Mouse (Mus musculus): Measurements from ENCODE around the gene Nom1. TPM values are rescaled to one million over a fixed set of nuclear protein-coding genes. Genes with fewer than 3 reads are reported as not detected.

Nom1 gene
- polyA plus RNA-seq, 1 experiment from 2014 or later: 29.3 TPM

DNA sequence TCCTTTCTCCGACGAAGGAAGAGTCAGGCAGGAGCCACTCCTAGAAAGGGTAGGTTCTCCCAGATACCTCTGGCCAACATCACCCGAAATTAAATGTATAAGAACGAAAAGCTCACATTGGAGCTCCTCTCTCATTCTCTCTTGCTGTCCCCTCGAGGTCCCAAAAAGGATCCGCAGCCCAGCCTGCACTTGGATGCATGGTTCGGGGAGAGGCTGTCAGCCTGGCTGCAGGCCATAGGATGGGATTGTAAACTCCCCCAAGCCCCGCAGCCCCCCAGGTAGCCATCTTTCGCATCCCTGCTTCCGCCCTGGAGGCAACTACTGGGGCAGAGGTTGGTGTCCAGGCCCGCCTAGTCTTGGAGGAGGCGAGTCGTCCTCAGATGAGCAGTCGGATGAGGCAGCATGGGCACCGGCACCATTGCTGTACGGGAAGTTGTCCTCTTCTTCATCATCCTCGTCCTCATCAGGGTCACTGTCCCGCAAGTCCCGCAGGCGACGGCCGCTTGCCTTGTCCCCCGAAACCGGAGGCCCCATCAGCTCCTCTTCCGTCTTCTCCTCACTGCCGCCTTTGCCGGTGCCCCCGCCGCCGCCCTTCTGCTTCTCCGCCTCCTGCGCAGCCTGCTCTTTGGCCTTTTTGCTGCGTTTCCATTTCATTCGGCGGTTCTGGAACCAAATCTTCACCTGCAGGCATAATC lies 39.2 kb downstream of the Nom1 start:
- H3K9ac ChIP-seq: no peak overlapping the region
- WGBS: under 1% methylated on average over 35 of the region's 35 CpGs
- H3K9me3 ChIP-seq (replicated peaks): no peaks in the 10 kb centered on the region
- H3K36me3 ChIP-seq: no peaks in the 10 kb centered on the region
- H3K4me3 ChIP-seq (replicated peaks): no peak overlapping the region
- peaks cover 15% of the 10 kb centered on the region for H3K4me1 ChIP-seq
- H3K27ac ChIP-seq: no peak overlapping the region
- H3K27me3 ChIP-seq: peaks cover 100% of the 10 kb centered on the region
- no peak for ATAC-seq (replicated peaks; ENCODE audit: low FRiP score)
- no peak overlapping the region for H3K4me2 ChIP-seq

DNA sequence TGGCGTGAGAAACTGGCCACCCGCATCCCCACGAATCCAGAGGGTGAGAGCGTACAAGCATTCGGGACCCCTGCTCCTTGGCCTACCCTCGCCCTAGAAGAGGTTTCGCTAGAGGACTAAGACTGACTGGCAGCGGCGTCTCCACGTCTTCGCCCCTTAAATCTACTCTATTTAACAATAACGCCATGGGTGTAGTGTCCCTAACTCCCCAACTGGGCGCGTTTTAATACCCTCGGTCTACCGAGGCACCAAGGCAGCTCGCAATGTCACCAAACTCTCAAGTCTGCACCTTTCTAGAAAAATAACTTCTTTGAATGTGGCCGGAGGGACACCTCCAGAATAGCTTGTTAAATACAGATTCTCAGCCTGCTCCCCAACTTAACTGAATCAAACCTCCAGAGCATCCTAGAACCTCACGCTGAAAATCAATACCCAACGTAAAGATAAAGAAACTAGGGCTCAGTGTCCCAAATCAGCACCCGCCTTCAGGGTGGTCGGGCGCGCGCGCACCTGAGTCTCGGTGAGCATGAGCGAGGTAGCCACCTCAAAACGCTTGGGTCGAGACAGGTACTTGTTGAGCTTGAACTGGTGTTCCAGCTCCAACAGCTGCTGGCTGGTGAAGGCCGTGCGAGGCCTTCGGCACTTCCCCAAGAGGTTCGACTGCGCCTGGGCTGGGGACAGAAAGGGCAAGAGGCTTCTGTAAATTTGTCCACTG lies 39.9 kb downstream of the Nom1 start:
- no peak overlapping the region for H3K4me3 ChIP-seq (replicated peaks)
- H3K36me3 ChIP-seq: no peaks in the 10 kb centered on the region
- H3K9ac ChIP-seq: no peak overlapping the region
- no peak for ATAC-seq (replicated peaks; ENCODE audit: low FRiP score)
- H3K27ac ChIP-seq: no peak overlapping the region
- H3K4me2 ChIP-seq: no peak overlapping the region
- WGBS: 2% methylated on average over 35 of the region's 35 CpGs
- H3K9me3 ChIP-seq (replicated peaks): no peaks in the 10 kb centered on the region
- peaks cover 100% of the 10 kb centered on the region for H3K27me3 ChIP-seq
- H3K4me1 ChIP-seq: peaks cover 21% of the 10 kb centered on the region

DNA sequence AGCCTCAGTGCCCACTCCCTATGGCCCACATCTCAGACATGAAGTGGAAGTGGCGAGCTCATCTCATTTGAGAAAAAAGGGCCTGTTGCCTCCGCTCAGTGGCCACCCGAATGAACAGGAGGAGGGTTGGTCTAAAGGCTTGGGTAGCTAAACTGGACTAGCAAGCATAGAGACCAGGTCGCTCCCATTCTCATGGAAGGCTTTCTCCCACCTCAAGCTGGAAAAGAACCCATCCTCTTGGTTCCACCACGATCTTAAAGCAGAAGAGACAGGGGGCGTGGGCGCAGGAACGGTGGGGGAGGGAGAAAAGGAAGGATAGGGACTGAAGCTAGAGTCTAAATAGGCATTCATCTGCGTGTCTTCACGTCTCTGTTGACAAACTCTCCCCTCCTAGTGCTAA lies 40.6 kb downstream of the Nom1 start:
- WGBS: 3% methylated on average over 10 of the region's 10 CpGs
- Histone ChIP-seq H3K27ac (no peak overlapping the region), H3K4me1 (peaks cover 23% of the 10 kb centered on the region), H3K9ac (no peak overlapping the region), H3K36me3 (no peaks in the 10 kb centered on the region), H3K4me3 (replicated peaks) (no peak overlapping the region), H3K4me2 (no peak overlapping the region), H3K27me3 (peaks cover 100% of the 10 kb centered on the region), H3K9me3 (replicated peaks) (no peaks in the 10 kb centered on the region)
- ATAC-seq (replicated peaks; ENCODE audit: low FRiP score): no peak

DNA sequence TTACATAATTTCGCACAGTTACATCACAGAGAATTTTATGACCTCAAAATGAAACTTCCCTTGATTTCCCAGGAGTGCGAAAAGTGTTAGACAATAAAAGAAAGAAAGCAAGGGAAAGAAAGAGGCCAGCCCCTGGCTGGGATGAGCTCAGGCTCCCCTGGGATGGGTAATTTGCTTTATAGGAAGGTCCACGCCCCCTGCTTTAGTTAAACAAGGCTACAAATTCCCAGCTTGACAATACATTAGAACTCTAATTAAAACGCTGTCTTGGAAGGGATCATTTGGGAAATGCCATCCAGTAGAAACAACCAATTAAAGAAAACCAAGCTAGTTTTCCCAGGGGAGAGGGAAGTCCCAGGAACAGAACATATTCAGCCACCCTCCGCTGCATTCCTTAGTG lies 41.1 kb downstream of the Nom1 start:
- under 1% methylated on average over 5 of the region's 5 CpGs for WGBS
- Histone ChIP-seq H3K27ac (no peak overlapping the region), H3K4me3 (replicated peaks) (no peak overlapping the region), H3K9me3 (replicated peaks) (no peaks in the 10 kb centered on the region), H3K36me3 (no peaks in the 10 kb centered on the region), H3K4me2 (no peak overlapping the region), H3K27me3 (peaks cover 100% of the 10 kb centered on the region), H3K9ac (no peak overlapping the region), H3K4me1 (peaks cover 23% of the 10 kb centered on the region)
- ATAC-seq (replicated peaks; ENCODE audit: low FRiP score): no peak

DNA sequence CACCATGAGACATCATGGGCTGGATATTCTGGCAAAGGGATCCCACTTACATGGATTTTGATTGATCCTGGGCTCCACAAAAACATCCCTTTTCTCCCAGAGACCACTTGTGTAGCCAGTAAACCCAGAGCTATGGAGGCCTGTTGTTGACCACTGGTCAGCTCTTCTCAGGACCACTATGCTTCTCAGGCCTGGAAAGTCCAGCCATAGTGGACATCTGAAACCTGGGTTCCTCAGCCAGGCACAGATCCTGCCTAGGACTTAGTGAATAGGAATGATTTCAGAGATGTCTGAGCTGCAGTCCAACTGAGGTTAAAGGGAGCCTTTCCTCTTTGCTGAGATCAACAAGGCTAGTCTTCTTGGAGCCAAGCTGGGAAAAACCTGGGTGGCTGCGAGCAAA lies 41.6 kb downstream of the Nom1 start:
- Histone ChIP-seq H3K4me2 (no peak overlapping the region), H3K4me1 (peaks cover 25% of the 10 kb centered on the region), H3K27me3 (peaks cover 100% of the 10 kb centered on the region), H3K9me3 (replicated peaks) (no peaks in the 10 kb centered on the region), H3K27ac (no peak overlapping the region), H3K4me3 (replicated peaks) (no peak overlapping the region), H3K9ac (no peak overlapping the region), H3K36me3 (no peaks in the 10 kb centered on the region)
- WGBS: 9% methylated on average over 1 of the region's 1 CpGs
- no peak for ATAC-seq (replicated peaks; ENCODE audit: low FRiP score)

DNA sequence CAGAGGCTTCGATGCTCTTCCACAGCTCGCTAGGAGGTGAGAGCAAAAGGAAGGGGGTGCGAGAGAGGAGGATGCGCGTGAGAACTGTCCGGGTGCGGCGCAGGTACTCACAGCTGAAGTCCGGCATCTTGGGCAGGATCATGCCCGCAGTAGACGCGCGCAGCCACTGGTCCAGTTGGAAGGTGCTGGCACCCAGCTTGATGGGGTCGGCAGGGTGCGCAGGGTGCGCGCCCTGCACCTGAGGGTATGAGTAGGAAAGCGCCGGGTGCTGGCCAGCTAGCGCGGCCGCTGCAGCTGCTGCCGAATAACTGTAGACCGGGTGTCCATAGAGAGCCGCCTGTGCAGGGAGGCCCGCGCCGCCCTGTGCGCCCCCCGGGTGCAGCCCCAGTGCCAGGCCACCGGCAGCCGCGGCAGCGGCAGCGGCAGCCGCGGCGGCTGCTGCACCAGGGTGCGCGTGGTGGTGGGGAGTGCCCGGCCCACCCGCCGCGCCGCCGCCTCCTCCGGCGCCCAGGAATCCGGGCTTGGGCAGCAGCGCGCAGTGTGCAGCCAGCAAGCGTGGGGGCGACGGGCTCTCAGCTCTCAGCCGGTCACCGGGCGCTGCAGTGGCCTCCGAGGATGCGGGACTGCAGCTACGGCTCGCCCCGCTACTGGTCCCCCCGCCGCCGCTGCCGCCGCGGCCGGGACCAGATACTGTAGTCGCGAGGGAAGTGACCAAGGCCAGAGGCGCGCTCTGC lies 43.2 kb downstream of the Nom1 start:
- H3K27me3 ChIP-seq: peaks cover 100% of the 10 kb centered on the region
- H3K36me3 ChIP-seq: no peaks in the 10 kb centered on the region
- peak; percentile 59; the same call in 1 of the 2 replicates for ATAC-seq (replicated peaks; ENCODE audit: low FRiP score)
- H3K4me2 ChIP-seq: peak overlapping the region; percentile 72
- H3K4me3 ChIP-seq (replicated peaks): peak overlapping the region; percentile 45
- H3K9ac ChIP-seq: no peak overlapping the region
- H3K27ac ChIP-seq: no peak overlapping the region
- H3K4me1 ChIP-seq: peaks cover 26% of the 10 kb centered on the region
- under 1% methylated on average over 54 of the region's 73 CpGs for WGBS
- no peaks in the 10 kb centered on the region for H3K9me3 ChIP-seq (replicated peaks)

DNA sequence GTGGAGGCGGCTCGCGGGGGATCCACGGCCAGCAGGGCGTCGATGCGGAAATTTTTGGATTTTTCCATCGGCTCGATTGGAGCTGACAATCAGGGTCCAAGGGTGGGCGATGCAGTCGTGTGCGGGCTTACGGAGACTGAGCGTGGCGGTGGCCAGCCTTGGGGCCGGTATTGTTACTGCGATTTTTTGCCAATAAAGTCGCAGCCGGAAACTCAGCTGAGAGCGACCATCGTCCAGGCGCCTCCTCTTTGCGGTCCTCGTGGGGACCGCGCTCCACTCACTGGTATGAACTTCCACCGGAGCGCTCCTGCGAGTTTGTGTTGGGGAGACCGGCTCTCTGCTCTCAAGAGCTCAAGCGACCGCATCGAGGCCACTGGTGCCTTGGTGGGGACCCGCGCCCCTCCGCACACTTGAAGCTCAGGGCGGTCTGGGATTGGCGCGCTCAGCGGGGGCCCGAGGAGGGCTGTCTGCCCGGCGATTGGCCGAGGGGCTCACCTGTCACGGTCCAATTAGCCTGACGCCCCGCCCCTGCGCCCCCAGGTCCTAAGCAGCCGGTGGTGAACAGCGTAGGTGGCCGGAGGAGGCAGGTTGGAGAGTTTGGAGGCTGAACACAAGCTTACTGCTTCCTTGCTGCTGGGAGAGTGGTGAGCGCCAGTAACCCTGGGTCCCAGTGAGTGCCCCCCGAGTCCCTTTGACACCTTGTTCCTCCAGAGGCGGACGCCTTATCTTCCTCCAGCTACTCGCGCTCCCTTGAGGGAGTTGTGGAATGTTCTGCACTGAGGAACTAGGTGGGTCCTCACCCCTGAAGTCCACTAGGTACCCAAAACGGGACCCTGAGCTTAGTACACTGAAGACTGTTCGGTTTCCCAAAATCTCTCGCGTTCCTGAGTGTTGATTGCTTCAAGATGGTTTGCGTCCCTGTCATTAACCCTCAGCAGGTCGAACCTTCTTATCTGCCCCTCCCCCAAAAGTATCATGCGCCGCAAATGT lies 44.0 kb downstream of the Nom1 start, which contains the start of gene Mnx1:
Mnx1 (minus strand) TSS at position 263 of the 990 bp plus-strand sequence.
- ATAC-seq (replicated peaks; ENCODE audit: low FRiP score): peak; percentile 82
- Histone ChIP-seq H3K9me3 (replicated peaks) (no peaks in the 10 kb centered on the region), H3K27me3 (peaks cover 100% of the 10 kb centered on the region), H3K9ac (0 out of 2 replicates have a peak within 1 kb of the TSS, but pooled peaks have one; percentile 17), H3K4me1 (peaks cover 26% of the 10 kb centered on the region), H3K4me3 (replicated peaks) (peak within 1 kb of the TSS; percentile 45), H3K27ac (no peak within 1 kb of the TSS), H3K36me3 (no peaks in the 10 kb centered on the region), H3K4me2 (peak within 1 kb of the TSS; percentile 72)
- under 1% methylated on average over 65 of the region's 65 CpGs for WGBS

DNA sequence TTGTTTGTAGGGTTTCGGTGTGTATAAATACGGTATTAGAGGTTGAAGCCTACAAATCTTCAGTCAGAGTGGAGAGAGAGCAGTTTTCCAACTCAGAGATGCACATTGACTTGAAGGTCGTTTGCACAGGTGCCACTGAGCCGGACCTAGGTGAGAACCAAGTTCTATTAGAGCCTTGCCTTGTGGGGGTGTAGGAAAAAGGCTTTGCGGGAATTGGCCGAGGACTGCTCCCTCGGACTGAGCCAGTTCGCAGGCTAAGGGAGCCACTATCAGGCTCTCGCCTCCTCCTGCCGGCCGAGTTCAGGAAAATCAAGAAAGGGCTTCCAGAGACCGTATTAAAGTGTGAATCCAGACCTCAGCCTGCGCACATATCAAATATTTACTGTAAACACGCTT lies 44.7 kb downstream of the Nom1 start:
- H3K27ac ChIP-seq: no peak overlapping the region
- H3K4me2 ChIP-seq: peak overlapping the region; percentile 72; the same call in 1 of the 2 replicates
- peak; percentile 61; the same call in 1 of the 2 replicates for ATAC-seq (replicated peaks; ENCODE audit: low FRiP score)
- 1% methylated on average over 14 of the region's 14 CpGs for WGBS
- peaks cover 100% of the 10 kb centered on the region for H3K27me3 ChIP-seq
- peak overlapping the region; percentile 45; the same call in 1 of the 2 replicates for H3K4me3 ChIP-seq (replicated peaks)
- no peak overlapping the region for H3K9ac ChIP-seq
- H3K9me3 ChIP-seq (replicated peaks): no peaks in the 10 kb centered on the region
- H3K4me1 ChIP-seq: peaks cover 26% of the 10 kb centered on the region
- no peaks in the 10 kb centered on the region for H3K36me3 ChIP-seq

DNA sequence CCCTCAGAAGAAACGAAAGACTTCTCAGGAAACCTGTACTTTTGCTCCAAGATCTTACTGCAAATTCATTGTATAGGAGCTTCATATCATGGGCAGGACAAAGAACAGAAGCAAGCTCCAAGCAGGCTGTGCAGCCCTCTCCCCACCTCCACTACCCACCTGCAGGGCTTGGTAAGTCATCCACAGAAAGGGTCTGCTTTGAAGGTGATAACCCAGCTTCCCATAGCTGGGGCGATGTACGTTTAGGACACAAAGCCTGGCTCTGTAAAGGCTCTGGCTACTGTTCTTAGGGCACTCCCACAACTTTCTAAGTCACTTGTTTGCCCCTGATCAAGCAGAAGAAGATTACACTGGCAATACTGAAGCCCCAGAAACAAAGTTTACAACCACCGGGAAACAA lies 49.3 kb downstream of the Nom1 start:
- Histone ChIP-seq H3K4me2 (no peak overlapping the region), H3K9me3 (replicated peaks) (no peaks in the 10 kb centered on the region), H3K4me3 (replicated peaks) (no peak overlapping the region), H3K27ac (no peak overlapping the region), H3K36me3 (no peaks in the 10 kb centered on the region), H3K9ac (no peak overlapping the region), H3K27me3 (peaks cover 99% of the 10 kb centered on the region), H3K4me1 (peaks cover 17% of the 10 kb centered on the region)
- 1% methylated on average over 4 of the region's 4 CpGs for WGBS
- no peak for ATAC-seq (replicated peaks; ENCODE audit: low FRiP score)

DNA sequence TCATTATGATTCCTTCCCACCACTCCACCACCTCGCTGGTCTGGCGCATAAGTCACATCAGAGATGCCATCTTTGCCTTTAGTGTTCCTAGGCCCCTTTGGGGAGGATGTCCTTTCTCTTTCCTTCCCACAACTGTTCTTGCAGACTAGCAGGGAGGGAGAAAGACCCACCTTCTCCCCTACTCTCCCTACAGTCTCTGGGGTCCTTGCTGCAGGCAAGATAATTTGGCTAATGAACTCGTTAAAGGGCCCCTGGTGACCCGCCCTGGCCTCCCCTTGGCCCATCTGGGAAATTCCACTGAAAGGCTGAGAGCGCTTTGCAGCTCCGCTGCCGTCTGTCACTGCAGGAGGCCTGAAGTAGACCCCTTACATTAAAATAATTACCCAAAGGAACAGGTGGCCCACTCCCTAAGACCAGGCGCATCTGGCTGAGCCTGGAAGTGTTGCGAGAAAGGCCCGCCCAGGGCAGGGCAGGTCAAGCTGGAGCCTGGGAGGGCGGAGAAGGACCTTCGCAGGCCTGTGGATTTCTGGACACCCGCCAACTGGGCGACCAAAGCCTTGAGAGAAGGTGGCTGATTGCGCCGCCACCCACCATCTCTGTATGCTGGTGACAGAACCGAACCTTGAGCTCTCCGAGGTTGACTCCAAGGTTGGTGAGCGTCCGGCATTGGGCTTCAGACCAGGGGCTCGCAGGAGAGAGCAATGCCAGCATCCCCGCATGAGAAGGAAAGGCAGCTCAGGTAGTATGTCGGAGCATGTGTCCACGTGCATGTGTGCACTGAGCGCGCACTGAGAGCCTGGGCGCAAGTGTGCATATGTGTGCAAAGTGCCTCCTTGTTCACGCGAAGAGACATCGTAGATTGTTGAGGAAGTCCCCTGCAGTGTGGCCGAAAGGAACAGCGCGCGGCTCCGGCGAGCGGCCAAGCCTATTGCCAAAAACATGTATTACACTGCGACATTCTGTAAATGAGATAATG lies 50.8 kb downstream of the Nom1 start:
- no peaks in the 10 kb centered on the region for H3K9me3 ChIP-seq (replicated peaks)

More for the DNA sequence above, 50.8 kb downstream of the Nom1 start:
- no peak for ATAC-seq (replicated peaks; ENCODE audit: low FRiP score)
- WGBS: 2% methylated on average over 38 of the region's 38 CpGs
- Histone ChIP-seq H3K27ac (no peak overlapping the region), H3K9ac (no peak overlapping the region), H3K36me3 (no peaks in the 10 kb centered on the region), H3K4me1 (peaks cover 9% of the 10 kb centered on the region; the same call in 1 of the 2 replicates), H3K4me2 (no peak overlapping the region), H3K4me3 (replicated peaks) (no peak overlapping the region), H3K27me3 (peaks cover 99% of the 10 kb centered on the region)
